In genomic region chr5:32102971-32103431, GRCm38 (mm10) we compare ENCODE assay signal across 8 mouse cellular contexts. TPM values are rescaled to one million over a fixed set of nuclear protein-coding genes. Genes with fewer than 3 reads are reported as not detected.
DNase-seq lines count a peak whose midpoint lies in the region; ATAC-seq lines count a peak whose summit lies in the region.

No protein-coding gene starts in this region.

- peaks cover 20% of the 10 kb centered on the region for H3K4me1 ChIP-seq in hindbrain, embryonic 10.5 days (replicated peaks)
- H3K4me1 ChIP-seq in hindbrain, embryonic 16.5 days (ENCODE audit: control insufficient read depth, insufficient read depth, low read depth, low read length) = peaks cover 6% of the 10 kb centered on the region; the same call in 1 of the 2 replicates

- H3K36me3 ChIP-seq in hindbrain, embryonic 10.5 days = no peaks in the 10 kb centered on the region
- H3K36me3 ChIP-seq in hindbrain, embryonic 16.5 days (ENCODE audit: control insufficient read depth, insufficient read depth, low read length) = no peaks in the 10 kb centered on the region

- no peaks in the 10 kb centered on the region for H3K27me3 ChIP-seq in hindbrain, embryonic 10.5 days (ENCODE audit: insufficient read depth, poor library complexity, severe bottlenecking)
- H3K27me3 ChIP-seq in hindbrain, embryonic 16.5 days (replicated peaks; ENCODE audit: control insufficient read depth, insufficient read depth, low read length) = no peaks in the 10 kb centered on the region

- 77% methylated on average over 6 of the region's 6 CpGs for WGBS in hindbrain, embryonic 10.5 days
- 76% methylated on average over 6 of the region's 6 CpGs for WGBS in hindbrain, embryonic 16.5 days

- H3K4me2 ChIP-seq in hindbrain, embryonic 16.5 days (ENCODE audit: low read length) = no peak overlapping the region

- no peak for DNase-seq in hindbrain, embryonic 10.5 days (ENCODE audit: low spot score)
- DNase-seq in NIH3T3 (ENCODE audit: low read depth) = peak; percentile 26
- peak; percentile 46 to 47 for DNase-seq in cerebellum, postnatal 14 days
- peak; percentile 59 to 63 for DNase-seq in heart, postnatal 14 days
- no peak for DNase-seq in frontal cortex, postnatal 14 days (ENCODE audit: low spot score in 2 of 2)
- no peak for DNase-seq in left cerebral cortex, postnatal 25 days (ENCODE audit: low spot score in 2 of 2)
- DNase-seq in right cerebral cortex, postnatal 25 days = no peak

- intact Hi-C loops in heart, postnatal 14 days (cut with DNase I) = no loop called here
- intact Hi-C loops in left cerebral cortex, postnatal 25 days (cut with DNase I) = no loop called here

- 0 out of 2 replicates have a peak overlapping the region, but pooled peaks have one; percentile 54 for H3K27ac ChIP-seq in hindbrain, embryonic 10.5 days
- H3K27ac ChIP-seq in hindbrain, embryonic 16.5 days (ENCODE audit: low read depth, low read length) = no peak overlapping the region

- no peak for ATAC-seq in hindbrain, embryonic 16.5 days

- H3K9me3 ChIP-seq in hindbrain, embryonic 10.5 days = no peaks in the 10 kb centered on the region
- H3K9me3 ChIP-seq in hindbrain, embryonic 16.5 days (ENCODE audit: control insufficient read depth, low read length) = no peaks in the 10 kb centered on the region

- H3K9ac ChIP-seq in hindbrain, embryonic 16.5 days (ENCODE audit: low read depth, low read length) = no peak overlapping the region

- H3K4me3 ChIP-seq in hindbrain, embryonic 10.5 days = no peak overlapping the region
- no peak overlapping the region for H3K4me3 ChIP-seq in hindbrain, embryonic 16.5 days (ENCODE audit: low read length)

RNA-seq across cellular contexts. Expression of gene Fosl2, which starts 32.6 kb away (rescaled TPM):
- 0.42 and 0.55 TPM in 2 replicates for polyA plus RNA-seq in hindbrain, embryonic 10.5 days (2016; fragmentation: Nextera tagmentation; extraction: Ambion mirVana)
- polyA plus RNA-seq in hindbrain, embryonic 16.5 days (2015; fragmentation: Nextera tagmentation; extraction: Ambion mirVana) = 0.70 and 0.85 TPM in 2 replicates
- total RNA-seq in heart, postnatal 14 days (2021) = 10 to 100 TPM; 32.4 to 36.3 TPM
- total RNA-seq in left cerebral cortex, postnatal 25 days (2021) = 10 to 100 TPM; 41.8 to 45.5 TPM

Comparison
In these comparisons a context has a peak if more than half of its experiments do, and no peak if none do; other contexts are left out.
1. DNase-seq: peak in NIH3T3 (single experiment), cerebellum, postnatal 14 days (2 of 2) and heart, postnatal 14 days (2 of 2); none in hindbrain, embryonic 10.5 days (single experiment), frontal cortex, postnatal 14 days (0 of 2), left cerebral cortex, postnatal 25 days (0 of 2) and right cerebral cortex, postnatal 25 days (single experiment).